Mouse (Mus musculus) embryonic fibroblast, embryonic 13.5 days (primary cell): Measurements from ENCODE around the gene 4930518I15Rik. TPM values are rescaled to one million over a fixed set of nuclear protein-coding genes. Genes with fewer than 3 reads are reported as not detected.
"Not testable (repeated sequence)": the region's sequence is repeated elsewhere in the genome, so short reads cannot be mapped to it uniquely, and the experiment has no call there.

Experiments used
- H3K27ac ChIP-seq: 2 replicates; pipeline ENCODE4 v1.5.1; 2012; ENCODE audit warnings: low read length, control low read depth, inconsistent platforms; ENCODE audit not compliant: insufficient read depth
- H3K4me1 ChIP-seq: 2 replicates; pipeline ENCODE4 v1.6.1; 2011; ENCODE audit warnings: low read length; ENCODE audit not compliant: control insufficient read depth, insufficient read depth
- H3K4me3 ChIP-seq: 2 replicates; pipeline ENCODE4 v1.5.1; 2011; ENCODE audit warnings: mild to moderate bottlenecking, control low read depth, low read length; ENCODE audit not compliant: insufficient read depth
- CTCF ChIP-seq: IDR thresholded peaks from 2 replicates; pipeline ENCODE4 v1.5.1; 2011; ENCODE audit warnings: mild to moderate bottlenecking, control low read depth, low read length, moderate library complexity, borderline replicate concordance; ENCODE audit not compliant: insufficient read depth
- POLR2A ChIP-seq: IDR thresholded peaks from 2 replicates; pipeline ENCODE4 v1.6.1; 2011; ENCODE audit warnings: low read depth, mild to moderate bottlenecking, control low read depth, low read length, moderate library complexity
- polyA plus RNA-seq: library from polyadenylated mRNA; stranded (reverse); fragments of >200 nt; gene quantifications from 2 replicates; pipeline ENCODE4 v1.2.4, GENCODE M21; 2011; ENCODE audit warnings: low read depth; ENCODE audit not compliant: missing spikeins, insufficient read length

4930518I15Rik gene
- polyA plus RNA-seq, result 1.7 and 2.4 TPM in 2 replicates

GRCm38 (mm10) chr2:156857835-156858234, at the start of gene 4930518I15Rik:
Gene 4930518I15Rik, minus strand, starts transcription at chr2:156857946.
- Histone ChIP-seq H3K4me3 (no peak within 1 kb of the TSS), H3K4me1 (no peaks in the 10 kb centered on the region; the same call in 1 of the 2 replicates), H3K27ac (no peak within 1 kb of the TSS)
- TF ChIP-seq POLR2A (no peak), CTCF (no peak)

- not testable (repeated sequence) for H3K27ac ChIP-seq, H3K4me3 ChIP-seq, H3K4me1 ChIP-seq
Observed at GRCm38 (mm10) chr2:156905931-156906330, 48.2 kb upstream of the 4930518I15Rik start.

GRCm38 (mm10) chr2:156904976-156905717, 47.4 kb upstream of the 4930518I15Rik start:
- no peak overlapping the region for H3K4me3 ChIP-seq
- TF ChIP-seq POLR2A, result no peak
- no peak for TF ChIP-seq CTCF
- no peak overlapping the region for H3K27ac ChIP-seq
- no peaks in the 10 kb centered on the region for H3K4me1 ChIP-seq

GRCm38 (mm10) chr2:156903367-156903766, 45.6 kb upstream of the 4930518I15Rik start:
- no peak overlapping the region for H3K4me3 ChIP-seq
- TF ChIP-seq CTCF, result peak; percentile 15; the same call in 1 of the 2 replicates
- no peak for TF ChIP-seq POLR2A

GRCm38 (mm10) chr2:156902411-156902810, 44.7 kb upstream of the 4930518I15Rik start:
- H3K4me1 ChIP-seq, H3K4me3 ChIP-seq, H3K27ac ChIP-seq: not testable (repeated sequence)

More at GRCm38 (mm10) chr2:156903367-156903766, 45.6 kb upstream of the 4930518I15Rik start:
- no peak overlapping the region for H3K27ac ChIP-seq
- no peaks in the 10 kb centered on the region for H3K4me1 ChIP-seq

GRCm38 (mm10) chr2:156901883-156902282, 44.1 kb upstream of the 4930518I15Rik start:
- Histone ChIP-seq H3K27ac (no peak overlapping the region), H3K4me3 (no peak overlapping the region), H3K4me1 (no peaks in the 10 kb centered on the region)
- TF ChIP-seq CTCF (no peak), POLR2A (no peak)

GRCm38 (mm10) chr2:156901344-156901743, 43.6 kb upstream of the 4930518I15Rik start:
- Histone ChIP-seq H3K4me3 (no peak overlapping the region), H3K4me1 (no peaks in the 10 kb centered on the region), H3K27ac (no peak overlapping the region)
- TF ChIP-seq CTCF (no peak), POLR2A (no peak)

- H3K4me3 ChIP-seq, result no peak overlapping the region
- no peak for TF ChIP-seq CTCF
- no peak for TF ChIP-seq POLR2A
- no peaks in the 10 kb centered on the region for H3K4me1 ChIP-seq
- H3K27ac ChIP-seq, result no peak overlapping the region
Observed at GRCm38 (mm10) chr2:156899184-156899583, 41.4 kb upstream of the 4930518I15Rik start.

- Histone ChIP-seq H3K4me1 (no peaks in the 10 kb centered on the region), H3K4me3 (no peak overlapping the region), H3K27ac (no peak overlapping the region)
- no peak for TF ChIP-seq CTCF
Observed at GRCm38 (mm10) chr2:156898374-156898773, 40.6 kb upstream of the 4930518I15Rik start.

GRCm38 (mm10) chr2:156897034-156897433, 39.3 kb upstream of the 4930518I15Rik start:
- H3K4me3 ChIP-seq, result no peak overlapping the region
- no peak overlapping the region for H3K27ac ChIP-seq
- no peaks in the 10 kb centered on the region for H3K4me1 ChIP-seq
- TF ChIP-seq CTCF (no peak), POLR2A (no peak)
